Mouse (Mus musculus) skeletal muscle tissue, adult 2 months (tissue): Measurements from ENCODE around the gene Hmga1.

Experiments used
- DNase-seq: peaks from one replicate; pipeline ENCODE4 v3.0.0-alpha.2; 2012; ENCODE audit warnings: low read depth, low spot score

Hmga1 gene

DNA sequence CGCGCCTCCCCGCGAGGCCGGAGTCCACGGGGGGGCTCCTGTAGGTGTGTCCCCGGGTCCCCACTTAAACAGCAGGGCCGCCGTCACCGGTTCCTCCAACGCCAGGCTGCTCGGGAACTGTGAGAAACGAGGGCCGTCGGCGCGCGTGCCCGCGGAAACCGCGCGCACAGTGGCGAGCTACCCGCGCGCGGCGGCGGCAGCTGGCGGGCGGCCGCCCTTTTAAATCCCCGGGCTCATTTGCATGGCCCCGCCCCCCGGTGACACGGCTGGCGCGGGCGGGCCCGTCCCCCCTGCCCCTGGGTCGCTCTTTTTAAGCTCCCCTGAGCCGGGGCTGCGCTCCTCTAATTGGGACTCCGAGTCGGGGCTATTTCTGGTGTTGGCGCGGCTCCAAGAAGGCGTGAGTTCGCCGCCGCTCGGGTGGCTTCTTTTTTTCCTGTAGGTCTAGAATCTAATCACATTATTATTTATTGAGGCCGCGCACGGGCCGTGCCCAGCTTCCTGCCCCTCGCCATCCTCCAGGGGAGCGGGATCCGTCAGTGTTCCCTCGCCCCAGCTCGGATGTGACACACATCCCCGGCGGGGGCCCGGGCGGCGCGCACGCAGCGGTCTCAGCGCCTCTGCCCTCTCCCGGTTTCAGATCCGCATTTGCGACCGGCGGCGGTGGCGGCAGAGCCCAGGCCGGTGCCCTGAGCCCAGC is at the start of gene Hmga1:
Gene Hmga1 (plus strand): TSS at position 183 of the 697 bp plus-strand sequence.
- DNase-seq = peak; percentile 81

DNA sequence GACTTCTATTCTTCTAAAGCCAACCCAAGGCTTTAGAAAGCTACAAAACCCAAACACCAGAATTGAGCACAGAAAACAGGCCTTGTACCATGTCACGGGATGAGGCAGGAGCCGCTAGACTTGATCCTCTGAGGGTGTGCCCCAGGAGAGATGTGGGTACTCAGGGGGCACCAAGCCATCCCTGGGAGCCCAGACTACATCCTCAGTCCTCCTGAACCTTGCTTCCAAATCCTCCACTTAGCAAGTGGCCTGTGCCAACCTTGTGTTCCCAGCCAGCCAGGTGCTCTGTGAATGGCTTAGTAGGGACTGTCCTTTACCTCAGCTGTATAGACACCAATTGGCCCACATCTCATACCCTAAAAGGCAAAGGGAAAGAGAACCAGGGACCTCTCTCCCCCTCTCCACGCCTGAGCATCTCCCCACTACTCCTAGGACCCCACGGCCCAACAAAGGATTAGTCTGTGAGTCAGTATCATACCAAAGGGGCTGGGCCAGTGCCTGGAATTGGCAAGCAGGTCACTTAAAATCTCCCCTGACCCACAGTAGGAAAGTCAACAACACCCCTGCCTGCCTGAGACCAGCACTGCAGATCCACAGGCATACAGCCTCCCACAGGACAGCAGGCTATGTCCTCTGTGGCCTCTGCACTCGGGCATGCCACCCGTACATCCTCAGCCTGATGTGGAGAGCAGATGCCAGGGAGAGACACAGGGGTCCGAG is 49.3 kb upstream of the Hmga1 start:
- DNase-seq = no peak

DNA sequence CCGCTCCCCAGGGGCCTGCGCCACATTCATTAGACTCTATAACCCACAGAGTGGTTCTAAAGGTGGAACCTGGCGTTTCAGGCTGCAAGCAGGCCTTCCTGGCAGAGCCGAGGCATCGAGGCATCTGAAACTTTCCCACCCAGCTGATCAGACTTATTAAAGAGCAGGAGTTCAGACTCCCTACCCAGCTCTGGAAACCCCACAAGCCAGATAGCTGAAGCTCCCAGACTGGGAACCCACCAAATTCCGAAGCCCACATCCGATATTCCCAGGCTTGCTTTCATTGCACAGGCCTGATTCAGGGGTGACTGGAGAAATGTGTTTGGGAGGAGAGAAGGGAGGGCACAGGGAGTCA is 48.7 kb upstream of the Hmga1 start:
- no peak for DNase-seq

DNA sequence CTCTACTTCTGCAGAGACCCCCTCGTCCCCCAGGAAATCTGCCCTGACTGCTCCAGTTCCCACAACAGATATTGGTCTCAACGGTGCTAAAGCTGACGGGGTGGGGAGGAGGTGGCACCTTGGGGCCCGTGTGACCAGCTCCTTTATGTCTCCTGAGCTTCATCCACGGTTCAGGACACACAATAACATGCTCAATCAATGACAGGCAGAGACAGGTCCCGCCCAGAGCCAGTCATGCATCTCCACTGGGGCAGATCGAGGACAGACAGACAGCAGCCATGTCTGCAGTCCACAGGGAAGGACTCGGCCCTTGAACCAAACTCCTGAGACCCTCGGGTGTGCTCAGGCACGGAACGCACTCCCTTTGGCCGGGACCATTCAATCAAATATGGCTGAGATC is 48.3 kb upstream of the Hmga1 start:
- no peak for DNase-seq

DNA sequence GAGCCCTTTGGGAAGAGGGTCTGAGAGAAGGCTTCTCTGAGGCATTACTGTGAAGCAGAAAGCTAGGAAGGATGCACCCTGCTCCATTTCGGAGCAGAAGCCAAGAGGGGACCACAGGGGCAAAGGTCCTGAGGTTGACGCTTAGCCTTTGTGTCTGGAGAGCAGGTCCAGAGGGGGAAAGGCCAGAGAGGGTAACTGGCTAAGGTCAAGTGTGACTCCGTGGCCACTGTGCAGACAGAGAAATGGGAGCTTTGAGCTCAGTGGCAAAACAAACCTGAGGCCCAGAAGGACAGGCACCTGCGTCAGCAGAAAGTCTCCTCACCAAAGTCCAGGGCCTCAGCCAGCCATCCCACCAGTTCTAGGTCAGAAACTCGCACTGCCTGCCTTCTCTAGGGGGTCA is 47.8 kb upstream of the Hmga1 start:
- no peak for DNase-seq

DNA sequence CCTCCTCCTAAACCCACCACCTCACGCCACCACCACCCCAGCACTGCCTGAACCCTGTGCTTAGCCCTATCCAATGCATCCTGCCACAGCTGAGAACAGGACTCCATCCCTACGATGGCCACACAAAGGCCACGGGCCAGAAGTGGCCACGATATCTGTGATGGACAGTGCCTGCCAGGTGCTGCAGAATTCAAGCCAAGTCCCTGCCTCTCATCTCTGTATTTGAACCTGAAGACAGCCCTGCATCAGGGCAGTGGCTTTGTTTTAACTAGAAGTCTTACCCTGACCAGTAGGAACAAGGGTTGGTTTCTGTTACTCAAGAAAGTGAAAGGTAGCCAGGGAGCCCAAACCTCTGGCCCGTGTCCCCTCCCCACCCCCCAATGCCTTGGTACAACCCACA is 47.2 kb upstream of the Hmga1 start:
- no peak for DNase-seq

DNA sequence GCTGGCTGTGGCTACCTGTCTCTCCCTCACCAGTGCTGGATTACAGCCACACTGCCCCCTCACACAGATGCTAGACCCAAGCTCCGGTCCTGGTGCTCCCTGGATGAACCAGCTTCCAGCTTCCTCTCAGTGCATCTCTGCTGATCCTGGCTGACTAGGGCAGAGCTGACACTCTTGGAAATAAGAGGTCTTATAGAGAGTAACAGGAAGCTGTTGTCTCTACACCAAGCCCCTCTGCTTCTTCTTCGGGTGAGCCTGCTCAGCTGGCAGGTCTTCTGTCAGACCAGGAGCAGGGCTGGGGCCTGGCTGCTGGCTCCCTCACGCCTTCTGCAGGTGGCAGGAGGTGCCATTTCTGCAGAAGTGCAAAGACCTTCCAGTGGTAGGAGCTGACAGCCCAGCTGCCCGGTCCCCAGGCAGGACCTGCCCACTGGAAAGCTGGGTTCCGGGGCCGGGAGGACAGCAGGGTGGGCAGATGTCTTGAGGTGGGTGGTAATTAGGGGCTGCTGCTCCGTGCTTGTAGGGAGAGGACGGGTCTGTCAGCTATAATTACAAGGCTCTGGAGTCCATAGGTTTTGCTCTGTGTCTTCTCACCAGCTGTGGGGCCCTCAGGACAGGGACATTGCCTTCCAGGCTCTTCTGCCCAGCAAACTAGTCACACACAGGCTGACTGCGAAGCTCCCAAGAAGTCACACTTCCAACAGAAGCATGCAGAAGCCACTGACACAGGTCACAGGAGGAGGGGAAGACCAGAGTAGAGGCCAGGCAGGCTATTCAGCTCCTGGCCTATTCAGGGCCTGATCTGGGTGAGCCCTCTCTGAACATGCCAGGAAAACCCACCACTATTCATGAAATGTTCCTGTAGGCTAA is 45.8 kb upstream of the Hmga1 start:
- DNase-seq = no peak

DNA sequence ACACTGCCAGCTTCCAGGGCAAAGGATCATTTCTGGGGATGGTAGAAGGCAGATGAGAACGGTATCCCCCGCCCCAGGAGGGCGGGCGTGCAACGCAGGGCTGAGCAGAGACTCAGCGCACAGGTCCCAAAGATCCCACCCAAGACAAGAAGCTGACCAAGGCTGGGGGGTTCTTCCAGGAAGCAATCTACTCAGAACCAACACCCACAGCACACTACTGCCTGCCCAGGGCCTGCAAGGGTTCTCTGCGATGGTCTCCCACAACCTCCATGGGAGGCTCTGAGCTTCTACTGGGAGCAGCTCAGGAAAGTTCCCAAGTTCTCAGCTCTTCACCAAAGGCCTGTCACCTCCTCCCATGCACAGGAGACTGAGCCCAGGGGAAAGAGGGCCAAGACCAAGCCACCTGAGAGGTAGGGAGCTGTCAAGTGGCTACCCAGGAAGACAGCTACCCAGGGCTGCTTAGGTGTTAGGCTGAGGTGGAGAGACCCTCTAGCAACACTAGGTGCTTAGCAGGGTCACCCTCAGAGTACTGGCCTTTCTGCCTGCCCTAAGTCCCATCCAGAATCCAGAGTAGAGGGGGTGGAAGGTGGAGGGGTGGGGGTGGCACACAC is 45.1 kb upstream of the Hmga1 start:
- DNase-seq = no peak

DNA sequence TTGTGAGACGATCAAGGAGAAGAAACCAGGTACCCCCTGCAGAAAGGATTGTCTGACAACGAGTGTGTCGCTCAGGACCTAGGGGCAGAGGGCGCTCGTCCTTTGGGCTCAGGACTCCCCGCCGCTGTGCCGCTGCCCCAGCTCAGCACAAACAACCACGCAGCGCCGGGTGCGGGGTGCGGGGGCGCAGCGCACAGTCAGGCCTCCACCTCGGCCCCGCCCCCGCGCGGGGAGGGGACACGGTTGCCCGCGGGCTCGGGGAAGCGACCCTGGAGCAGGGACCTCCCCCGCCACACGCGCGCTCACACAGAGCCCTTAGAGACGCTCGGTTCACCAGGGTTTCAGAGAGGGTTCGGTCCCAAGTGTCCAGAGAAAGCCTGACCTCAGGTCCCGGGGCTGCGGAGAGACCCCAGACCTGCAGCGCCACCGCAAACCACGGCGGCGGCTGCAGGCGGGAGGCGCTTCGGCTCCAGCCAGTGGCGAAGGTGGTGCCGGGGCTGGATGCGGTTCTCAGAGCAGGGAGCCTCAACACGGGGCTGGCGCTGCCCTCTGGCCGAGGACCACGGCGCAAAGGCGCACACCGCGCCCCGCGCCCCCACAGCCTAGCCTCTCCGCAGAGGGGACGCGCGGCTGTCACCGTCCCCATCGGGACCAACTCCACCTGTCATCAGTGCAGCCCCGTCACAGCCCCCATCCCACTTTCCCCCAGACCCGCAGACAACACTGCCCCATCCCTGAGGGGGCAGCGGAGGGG is 44.3 kb upstream of the Hmga1 start:
- DNase-seq = no peak

DNA sequence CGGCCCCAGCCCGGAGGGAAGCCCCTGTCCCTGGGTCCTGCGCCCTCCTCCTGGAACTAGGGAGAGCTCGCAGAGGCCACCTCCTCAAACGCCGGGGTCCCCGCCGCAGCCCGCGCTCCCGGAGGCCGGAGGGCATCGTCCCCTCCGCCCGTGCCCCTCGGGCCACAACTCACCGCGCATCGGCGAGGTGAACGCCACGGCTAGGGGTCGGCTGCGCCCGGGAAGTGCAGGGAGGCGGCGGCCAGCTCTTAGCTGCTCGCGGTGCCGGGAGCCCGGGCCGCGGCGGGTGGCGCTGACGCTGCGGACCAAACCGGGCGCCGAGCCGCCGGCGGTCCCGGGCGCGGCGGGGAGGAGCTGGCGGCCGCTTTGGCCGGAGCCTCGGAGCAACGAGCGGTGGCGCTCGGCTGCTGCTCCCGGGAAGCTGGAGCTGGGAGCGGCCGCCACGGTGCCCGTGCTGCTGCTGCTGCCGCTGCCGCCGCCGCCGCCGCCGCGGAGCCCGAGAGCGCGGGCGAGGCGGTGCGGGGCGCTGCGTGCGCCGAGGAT is 43.6 kb upstream of the Hmga1 start:
- no peak for DNase-seq

DNA sequence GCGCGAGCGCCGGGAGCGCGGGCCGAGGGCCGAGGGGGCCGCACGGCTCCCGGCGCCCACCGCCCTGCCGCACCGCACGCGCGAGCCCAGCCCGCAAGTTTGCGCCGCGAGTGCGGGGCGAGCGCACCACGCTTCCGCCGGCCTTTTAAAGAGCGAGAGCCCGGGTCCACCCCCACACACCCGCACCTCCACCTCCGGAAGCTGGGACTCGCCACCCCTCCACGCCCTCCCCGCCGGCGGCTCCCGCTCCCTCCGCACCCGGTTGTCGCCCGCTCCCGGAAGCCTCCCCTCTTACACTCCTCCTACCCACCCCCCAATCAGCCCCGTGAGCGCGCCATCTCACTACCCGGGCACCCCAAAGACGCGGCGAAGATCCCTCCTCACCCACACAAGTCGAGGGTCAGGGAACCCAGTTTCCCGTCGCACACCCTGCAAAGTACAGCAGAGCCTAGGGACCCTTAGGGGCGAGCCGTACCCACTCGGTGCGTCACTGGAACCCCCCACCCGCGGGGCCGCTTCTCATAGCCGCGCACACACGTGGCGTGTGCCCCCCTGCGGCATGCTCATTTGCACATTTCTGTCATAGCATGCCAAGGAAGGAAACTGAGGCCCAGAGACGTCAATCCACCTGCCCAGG is 42.9 kb upstream of the Hmga1 start:
- DNase-seq = no peak

DNA sequence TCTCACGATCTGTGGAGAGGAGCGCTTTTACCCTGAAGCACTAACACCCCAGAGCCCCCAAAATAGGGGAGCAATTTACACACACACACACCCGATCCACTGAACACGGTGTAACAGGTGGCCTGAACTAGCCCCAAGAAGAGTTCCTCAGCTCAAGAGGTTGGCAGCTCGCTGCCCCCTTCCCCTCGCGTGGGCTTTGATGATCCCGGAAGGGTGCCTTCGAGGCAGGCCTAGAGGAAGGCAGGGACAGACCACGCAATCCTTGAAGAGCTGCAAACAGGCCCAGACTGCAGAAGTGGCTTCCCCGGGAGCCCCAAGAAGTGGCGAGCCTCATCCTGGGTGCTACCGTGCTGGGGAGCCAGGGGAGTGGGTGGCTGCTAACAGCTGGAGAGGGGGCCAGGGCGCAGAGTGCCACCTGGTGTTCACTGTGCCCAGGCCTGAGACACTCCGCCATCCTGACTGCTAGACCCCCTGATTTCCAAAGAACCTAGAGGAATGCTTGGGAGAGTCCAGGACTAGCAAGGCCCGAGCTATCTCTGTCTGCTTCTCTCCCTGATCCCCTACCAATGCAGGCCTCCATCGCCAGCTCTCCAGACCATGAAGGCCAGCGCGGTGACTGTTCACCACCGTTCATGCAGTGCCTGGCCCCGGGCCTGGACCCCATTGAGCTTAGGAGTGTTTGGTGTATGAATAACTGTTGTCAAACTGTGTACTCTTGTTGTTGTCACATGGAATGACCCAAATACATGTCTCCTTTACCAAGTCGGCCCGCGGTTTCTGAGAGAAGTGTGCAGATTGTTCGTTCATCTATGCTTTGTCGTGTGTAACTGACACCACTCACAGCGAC is 42.2 kb upstream of the Hmga1 start:
- DNase-seq = no peak

DNA sequence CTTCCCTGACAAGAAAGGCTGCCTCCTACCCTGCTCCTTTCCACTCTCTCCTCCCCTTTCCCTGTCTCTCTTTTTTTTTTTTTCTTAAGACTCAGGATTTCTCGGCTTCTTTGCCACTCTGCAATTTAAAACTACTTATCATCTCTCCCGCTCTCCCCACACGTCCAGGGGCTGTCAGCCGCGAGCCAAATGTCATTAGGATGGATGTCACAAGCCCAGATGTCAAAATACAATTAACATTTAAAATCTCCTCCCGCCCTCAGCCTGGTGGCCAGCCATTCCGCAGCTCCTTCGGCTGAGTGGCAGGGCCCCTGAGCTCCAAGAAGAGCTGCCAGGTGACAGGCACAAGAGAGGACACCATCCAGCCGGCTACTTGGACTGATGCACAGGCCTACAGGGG is 38.0 kb upstream of the Hmga1 start:
- DNase-seq = no peak

DNA sequence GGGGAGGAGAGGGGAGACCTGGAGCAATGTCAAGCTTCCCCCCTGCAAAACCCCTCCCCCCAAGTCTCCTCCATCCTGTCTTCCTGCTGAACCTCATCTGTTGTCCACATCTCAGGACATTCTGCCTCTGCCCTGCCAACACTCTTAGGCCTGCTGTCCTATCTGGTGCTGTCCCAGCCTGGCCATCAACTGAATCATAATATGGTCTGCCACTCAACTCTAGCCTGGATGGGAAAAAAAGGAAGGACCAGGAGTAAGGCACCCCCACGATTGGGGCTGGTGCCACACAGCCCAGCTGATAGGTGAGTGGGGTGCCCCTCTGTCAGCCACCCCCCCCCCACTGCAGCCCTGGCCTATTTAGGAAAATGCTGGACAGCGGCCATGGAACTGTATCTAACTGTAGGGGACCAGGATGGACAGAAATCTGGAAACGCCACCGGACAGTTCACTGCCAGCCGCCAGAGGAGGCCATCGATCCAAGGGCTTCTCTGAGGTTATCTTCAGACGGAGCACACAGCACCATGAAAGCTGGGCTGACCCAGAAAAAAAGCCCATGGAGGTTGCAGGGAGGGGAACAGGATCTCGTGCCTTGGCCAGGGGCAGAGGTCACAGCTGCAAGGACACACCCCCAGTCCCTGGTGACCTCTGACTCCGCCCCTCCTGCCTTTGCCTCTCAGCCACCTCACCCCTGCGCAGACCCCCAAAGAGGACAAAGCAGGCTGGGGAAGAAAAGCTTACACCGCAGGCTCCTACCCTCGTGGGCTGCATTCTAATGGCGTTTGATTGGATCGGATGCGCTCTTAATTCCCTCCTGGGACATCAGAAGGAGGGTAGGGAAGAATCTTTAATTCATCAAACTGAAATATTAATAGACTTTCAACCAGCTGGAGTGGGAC is 37.3 kb upstream of the Hmga1 start:
- no peak for DNase-seq

DNA sequence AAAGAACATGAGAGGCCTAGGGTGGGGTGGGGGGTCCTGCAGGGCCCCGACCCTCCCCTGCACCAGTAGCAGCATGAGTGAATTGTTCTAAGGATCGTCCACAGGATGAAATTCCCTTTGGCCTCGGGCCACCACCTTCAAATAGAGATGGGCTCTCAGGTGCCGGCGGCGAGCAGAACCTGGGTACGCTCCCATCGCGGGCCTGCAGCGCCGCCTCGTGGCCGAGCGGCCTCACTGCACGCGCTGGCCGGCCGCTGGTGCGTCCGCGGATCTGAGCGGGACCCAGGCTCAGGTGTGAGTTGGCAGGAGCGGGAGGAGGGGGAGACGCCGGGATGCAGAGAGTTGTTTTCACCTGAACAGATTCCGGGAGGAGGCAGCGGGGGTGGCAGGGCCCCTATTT is 35.7 kb upstream of the Hmga1 start:
- DNase-seq = peak; percentile 15

DNA sequence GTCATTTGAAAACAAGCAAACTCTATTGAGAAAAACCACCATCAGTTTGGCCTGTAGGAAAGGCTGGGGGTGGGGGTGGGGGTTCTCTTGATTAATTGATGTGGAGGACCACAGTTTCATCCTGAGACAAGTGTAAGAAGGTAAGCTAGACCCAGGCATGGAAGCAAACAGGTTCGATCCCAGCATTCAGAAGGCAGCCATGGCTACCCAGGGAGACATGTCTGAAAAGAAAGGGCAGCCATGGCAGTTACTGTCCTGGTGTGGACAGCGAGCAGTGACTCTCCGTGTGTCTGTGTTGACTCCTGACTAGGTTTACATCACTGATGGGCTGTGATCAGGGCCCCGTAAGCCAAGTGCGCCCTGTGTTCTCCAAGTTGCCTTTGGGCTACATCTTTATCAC is 35.0 kb upstream of the Hmga1 start, which contains the start of gene Grm4:
Gene Grm4 (minus strand): TSS at position 101 of the 400 bp plus-strand sequence.
- no peak for DNase-seq

DNA sequence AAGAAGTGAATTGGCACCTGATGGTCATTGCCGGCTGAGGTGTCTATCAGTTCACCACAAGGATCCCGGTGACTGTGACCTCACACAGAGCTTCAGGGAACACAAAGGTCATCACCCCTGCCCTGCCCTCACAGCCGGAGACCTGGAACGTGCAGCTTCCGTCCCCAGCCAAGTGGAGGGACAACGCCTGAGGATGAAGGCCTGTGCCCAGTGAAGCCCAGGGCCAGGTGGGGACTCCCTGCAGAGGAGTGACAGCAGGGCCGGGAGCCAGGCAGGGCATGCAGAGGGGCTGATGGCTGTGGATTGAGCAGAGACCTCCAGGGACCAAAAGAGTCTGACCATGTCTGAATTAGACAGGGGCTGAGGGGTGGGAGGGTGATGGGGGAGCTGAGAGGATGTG is 33.2 kb upstream of the Hmga1 start:
- DNase-seq = no peak

DNA sequence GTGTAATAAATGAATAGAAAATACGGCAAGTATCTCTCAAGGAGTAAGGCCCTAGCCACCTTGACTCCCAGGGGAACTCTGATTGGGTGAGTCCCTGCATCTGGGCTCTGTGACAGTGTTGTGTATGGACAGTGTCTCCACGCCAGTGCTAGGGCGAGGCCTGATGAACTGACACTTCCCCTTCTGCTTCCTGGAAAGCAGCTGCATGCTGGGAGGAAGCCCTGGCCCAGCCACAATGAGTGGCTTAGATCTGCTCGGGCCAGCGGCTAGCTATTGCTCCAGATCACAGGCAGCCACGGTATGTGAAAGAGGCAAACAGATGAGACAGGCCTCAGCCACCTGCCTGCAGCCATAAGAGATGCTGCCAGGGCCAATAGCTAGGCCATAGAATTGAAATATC is 29.1 kb upstream of the Hmga1 start:
- DNase-seq = no peak

DNA sequence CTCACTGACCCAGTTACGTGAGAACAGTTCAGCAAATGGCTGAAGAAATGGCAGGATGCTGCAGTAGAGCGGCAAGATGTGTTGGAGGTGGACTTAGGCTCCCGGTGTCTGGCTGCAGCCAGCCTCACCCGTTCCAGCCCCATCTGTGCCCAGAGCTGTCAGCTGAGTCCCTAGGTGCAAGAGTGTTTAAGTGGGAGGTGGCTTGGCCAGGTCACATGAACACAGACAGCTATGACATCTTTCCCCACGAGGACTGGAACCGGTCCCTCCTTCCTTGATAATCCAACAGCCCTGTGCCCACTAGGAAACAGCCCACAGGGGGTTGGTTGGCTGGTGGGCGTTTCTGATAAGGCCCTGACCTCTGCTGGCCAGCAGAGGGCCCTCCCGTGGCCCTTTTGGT is 28.3 kb upstream of the Hmga1 start:
- no peak for DNase-seq
